Mouse (Mus musculus): ENCODE data around the gene Atg2b.

Gene Atg2b

DNA sequence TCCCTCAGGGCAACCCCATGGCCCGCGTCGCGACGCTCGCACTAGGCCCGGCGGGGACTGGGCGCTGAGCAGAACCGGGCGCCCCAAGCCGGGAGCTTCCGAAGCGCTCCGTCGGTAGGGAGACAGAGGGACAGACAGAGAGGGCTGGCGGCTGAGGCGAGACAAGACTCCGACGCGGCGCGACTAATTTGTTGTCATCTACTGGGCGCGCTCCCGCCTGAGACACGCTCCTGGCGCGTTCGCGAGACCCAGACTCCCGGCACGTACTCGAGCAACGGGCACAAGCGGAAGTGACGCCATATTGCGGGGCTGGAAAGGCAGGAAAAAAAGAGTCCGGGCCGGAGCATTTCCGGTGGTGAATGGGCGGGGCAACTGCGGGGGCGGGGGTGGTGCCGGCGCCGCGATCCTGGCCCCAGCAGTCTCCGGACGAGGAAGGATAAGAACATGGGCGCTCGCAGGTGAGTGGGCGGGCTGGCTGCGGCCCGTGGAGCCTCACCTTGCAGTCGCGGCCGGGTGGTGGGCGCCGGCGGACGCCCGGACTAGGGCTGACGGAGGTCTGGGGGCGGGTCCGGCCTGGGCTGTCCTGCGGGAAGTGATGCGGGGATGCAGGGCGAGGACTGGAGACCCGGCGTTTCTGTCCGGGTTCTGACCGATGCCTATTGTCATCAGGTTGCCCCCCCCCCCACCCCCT lies at the start of gene Atg2b:
Gene Atg2b (minus strand): TSS at position 211 of the 691 bp plus-strand sequence.
- peak; percentile 98 for DNase-seq (ENCODE audit: low read depth, low spot score)

DNA sequence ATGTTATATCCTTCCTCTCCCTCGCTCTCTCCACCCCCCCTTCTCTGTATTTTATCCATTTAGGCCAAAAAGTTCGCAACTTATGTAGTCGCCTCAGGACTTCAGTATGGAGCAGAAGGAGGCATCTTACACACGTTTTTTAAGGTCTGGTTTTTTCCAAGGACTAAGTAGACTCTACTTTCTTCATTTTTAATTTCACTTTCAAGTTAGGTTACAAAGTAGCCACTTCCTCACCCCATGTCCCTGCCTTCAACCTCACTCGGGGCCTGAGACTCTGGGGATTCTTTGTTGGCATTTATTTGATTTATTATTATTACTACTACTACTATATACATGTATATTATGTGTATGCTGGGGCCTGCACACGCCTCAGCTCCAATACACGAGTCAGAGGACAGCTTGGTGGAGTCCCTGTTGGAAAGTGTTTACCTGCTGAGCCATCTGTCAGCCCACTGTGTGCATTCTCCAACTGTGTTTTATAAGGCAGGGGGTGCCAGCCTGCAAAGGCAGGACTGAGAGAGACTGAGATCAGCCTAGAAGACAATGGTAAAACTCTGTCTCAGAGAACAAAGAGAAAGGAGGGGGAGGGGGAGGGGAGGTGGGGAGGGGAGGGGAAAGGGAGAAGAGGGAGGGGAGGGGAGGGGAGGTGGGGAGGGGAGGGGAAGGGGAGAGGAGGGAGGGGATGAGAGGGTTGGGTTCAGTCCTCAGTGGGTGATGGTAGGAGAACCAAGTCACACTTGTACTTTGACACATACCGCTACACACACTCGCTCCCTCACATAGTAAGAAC lies 48.6 kb upstream of the Atg2b start:
- DNase-seq (ENCODE audit: low read depth, low spot score): peak; percentile 62

DNA sequence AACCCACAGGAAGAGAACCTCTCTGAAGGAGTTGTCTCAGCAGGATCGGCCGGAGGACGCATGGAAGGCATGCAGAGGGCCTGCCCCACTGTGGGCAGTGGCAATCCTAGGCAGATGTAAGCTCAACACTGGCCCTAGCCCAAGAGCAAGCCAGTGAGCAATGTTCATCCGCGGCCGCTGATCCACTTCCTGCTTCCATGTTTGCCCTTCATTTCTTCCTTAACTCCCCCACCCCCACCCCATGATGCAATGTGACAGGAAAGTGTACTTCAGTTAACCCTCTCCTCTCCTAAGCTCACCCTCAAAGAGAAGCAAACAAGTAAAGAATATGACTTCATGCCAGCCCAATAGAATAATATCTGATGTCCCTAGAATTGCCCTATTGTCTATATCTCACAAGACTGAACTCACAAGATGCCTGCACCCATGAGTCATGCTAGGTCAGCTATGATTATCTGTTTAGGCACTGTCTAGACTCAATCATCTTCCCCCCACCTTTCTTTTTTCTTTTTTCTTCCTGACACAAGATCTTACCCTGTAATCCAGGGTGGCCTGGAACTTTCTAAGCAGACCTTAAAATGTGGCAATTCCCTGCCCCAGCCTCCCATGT lies 45.9 kb upstream of the Atg2b start:
- peak; percentile 51 for DNase-seq (ENCODE audit: low read depth, low spot score)

DNA sequence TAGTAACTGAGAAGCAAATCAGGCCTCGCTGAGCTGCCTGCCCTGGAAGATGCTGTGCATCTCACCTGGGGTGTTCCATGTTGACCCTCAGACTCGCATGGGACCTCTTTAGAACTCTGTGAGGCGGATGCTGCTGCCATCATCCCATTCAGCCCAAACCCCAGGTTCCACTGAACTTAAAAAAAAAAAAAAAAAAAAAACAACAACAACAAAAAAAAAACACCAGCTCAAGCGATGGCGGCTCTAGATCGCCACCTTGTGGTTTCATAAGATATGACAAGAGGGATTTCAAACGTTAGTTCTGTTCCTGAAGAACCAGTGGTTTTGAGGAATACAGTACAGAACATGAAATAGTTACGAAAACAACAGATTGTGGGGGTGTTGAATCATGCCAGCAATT lies 43.0 kb upstream of the Atg2b start:
- DNase-seq (ENCODE audit: low read depth, low spot score): peak; percentile 71

DNA sequence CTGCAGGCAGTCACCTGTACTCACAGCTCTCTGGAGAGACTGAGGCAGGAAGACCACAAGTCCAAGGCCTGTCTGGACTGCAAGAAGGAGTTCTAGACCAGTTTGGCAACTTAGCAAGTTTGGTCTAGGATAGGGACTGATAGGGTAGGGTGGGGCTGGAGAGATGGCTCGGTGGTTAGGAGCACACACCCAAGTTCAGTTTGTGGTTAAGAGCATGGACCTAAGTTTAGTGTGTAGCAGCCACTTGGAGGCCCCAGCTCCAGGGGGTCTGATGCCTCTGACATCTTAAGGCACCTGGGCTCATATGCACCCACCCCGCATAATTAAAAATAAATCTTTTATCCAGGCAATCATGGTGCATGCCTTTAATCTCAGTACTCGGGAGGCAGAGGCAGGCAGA lies 42.3 kb upstream of the Atg2b start:
- DNase-seq (ENCODE audit: low read depth, low spot score): no peak

DNA sequence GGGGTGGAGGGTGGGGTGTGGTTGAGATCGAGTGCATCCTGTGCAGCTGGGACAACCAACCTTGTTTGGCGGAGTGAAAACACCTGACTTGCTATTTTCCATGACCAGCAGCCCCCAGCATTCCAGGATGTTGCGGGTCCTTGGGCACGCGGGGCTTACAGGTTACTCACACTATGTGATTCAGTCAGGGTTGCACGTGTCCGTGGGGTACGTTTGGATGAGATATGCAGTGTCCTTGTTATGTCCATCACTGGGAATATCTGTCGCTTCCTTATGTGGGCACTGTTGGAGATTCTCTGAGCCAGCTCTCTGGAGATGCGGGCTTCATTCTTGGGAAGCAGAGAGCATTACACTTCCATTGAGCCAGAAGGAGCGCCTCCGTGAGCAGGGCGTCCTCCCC lies 40.7 kb upstream of the Atg2b start:
- DNase-seq (ENCODE audit: low read depth, low spot score): no peak

DNA sequence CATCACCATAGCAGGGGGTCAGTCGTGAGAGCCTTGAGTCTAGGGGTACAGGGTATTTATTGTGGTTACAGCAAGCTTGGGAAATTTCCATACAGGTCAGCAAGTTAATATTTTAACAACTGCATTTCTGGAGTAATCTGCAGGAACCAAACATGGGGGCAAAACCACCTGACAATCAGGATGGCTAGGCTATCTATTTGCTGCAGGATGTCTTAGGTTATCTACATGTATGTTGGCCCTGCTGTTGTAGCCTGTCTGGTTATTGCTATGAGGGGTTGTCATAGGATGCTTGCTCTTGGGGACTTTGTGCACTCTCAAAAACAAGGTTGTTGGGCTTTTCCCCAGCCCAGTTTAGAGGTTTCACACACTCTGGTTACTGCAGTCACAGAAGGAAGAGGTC lies 39.6 kb upstream of the Atg2b start:
- DNase-seq (ENCODE audit: low read depth, low spot score): no peak

DNA sequence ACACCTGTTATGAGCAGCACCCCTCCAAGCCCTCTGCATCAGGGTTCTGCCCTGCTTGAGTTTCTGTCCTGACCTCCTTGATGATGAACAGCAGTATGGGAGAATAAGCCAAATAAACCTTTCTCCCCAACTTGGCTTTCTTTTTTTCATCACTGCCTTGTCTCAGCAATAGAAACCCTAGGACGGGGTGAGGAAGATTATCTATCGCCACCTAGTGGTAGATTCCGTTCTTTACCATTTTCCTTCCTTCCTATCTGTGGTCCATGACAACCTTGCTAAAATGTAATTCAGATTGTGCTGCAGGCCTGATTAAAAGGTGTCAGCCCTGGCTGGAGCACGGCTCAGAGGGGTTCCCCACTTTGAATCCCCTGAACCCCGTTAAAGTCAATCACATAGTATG lies 37.6 kb upstream of the Atg2b start:
- DNase-seq (ENCODE audit: low read depth, low spot score): peak; percentile 70

DNA sequence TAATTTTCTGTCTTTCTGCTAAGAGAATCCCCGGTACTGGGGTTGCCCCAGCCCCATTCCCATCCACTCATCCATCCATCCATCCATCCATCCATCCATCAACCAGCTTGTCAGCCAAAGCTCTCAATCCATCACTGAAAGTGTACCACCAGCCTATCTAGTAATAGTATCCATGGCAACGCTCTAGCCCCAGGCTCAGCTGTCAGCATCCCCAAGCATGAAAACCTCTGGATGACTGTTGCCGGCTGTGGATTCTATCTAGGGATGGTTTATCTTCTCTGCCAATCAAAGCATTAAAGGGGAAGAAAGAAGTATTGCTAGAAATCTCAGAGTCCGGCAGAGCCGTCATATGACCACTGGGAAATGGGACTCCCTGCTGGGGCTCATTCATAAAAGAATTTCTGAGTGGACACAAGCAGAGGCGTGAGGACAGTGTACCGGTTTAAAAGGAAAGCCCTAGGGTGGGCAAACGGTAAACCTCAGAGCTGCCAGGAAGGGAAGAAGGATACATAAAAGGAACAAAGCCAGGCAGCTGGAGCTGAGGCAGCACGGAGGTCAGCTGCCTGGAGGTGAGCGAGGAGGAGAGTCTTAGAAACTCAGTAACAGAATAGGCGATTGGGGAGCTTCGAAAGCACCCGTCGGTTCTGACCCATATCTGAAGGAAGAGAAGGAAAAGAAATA lies 36.6 kb upstream of the Atg2b start:
- DNase-seq (ENCODE audit: low read depth, low spot score): no peak

DNA sequence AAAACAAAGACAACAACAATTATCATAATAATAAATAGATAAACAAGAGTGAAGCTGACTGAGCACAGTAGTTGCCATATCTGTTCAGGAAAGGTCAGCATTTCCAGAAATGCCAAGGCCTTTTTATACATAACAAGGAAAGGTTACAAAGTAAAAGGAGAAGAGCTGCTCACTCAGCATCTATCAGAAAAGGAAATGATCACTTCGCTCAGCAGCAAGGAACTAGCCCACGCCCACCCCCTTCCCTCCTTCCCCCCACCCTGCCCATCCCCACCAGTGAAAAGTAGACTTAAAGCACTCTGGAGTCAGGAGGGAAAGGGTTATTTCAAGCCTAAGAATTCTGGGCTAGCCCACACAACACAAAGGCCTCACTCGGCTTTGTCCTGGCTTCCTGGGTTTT lies 35.2 kb upstream of the Atg2b start:
- DNase-seq (ENCODE audit: low read depth, low spot score): peak; percentile 79

DNA sequence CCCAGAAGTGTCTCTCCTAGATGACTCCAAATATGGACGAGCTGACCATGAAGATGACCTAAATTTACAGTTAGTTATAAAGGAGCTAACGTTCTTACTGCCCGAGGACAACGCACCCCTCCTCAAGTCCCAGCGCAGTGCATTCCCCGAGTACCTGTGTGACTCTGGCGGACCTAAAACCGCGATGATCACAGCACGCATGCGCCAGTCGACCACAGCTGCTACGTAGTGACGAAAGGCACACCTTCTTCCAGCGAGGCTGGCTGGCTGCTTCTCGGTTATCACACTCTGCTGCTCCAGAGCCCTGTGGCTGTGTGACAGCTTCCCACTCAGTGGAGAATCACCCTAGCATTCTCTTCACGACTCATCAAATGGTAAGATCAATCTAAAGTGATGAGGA lies 33.6 kb upstream of the Atg2b start:
- DNase-seq (ENCODE audit: low read depth, low spot score): peak; percentile 78

DNA sequence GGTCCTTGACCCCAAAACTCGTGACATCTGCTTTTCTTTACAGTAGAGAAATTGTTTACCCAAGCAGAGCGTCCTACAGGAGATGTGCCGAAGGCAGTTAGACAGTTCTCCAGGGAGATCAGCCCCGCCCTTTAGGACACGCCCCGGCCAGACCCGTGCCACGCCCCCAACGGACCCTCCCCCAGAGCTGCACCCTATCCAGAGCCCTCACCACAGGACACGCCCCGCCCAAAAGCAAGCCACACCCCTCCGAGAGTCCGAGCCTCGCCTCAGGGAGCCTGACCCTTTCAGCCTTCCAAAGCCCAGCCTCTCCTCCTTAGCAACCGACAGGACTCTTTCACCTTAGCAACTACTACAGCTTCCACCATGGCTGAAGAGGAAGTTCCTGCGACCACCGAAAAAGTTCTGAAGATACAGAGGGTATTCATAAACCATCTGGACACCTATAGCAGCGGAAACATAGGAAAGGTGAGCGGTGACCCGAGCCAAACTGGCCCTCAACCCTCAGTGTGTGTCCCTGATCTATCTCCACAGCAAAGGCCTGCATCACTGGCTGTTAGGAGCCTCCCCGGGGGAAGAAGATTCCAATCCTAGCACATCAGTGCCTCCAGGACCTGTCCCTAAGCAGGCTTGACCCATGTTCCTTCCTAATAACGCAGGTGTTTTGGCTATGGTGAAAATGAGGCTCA lies 20.9 kb upstream of the Atg2b start, which contains the start of gene Ak7:
Gene Ak7 (plus strand): TSS at position 178 of the 689 bp plus-strand sequence.
- peak; percentile 97 for DNase-seq (ENCODE audit: low read depth, low spot score)

DNA sequence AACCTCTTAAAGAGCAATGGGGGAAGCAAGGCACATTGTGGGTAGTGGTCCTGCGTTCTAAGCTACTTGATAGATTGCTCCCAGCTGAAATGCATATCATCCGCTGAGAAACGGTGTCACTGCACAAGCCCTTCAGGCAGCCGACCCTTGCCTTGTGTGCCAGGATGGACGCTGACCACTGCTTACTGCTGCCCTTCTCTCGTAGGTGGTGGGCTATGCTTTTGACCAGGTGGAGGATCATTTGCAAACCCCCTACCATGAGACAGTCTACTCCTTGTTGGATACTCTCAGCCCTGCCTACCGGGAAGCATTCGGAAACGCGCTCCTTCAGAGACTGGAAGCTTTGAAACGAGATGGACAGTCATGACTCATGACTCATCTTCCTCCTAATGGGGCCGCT lies 15.4 kb upstream of the Atg2b start:
- DNase-seq (ENCODE audit: low read depth, low spot score): no peak

DNA sequence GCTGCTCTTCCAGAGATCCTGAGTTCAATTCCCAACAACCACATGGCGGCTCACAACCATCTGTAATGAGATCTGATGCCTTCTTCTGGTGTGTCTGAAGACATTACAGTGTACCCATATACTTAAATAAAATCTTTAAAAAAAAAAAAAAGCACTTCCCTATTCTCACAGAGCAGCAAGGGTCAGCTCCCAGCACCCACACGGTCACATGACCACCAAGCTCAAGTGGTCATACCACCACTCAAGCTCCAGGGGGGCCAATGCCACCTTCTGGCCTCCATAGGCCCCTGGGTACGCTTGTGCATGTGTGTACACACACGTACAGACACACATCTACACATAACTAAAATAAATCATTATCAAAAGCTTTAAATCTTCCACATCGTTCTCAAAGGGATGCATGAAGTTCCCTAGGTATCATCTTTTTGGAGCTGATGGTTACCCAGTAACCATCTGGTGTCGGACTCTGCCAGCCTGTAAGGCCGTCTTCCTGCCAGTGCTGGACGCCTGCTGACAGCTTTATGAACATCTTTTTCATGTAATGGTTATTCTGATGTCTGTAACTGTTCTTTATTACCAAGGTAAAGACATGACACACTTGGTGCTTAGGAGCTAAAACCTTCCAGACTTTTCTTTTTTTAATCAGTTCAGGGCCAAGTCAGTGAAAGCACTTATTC lies 12.2 kb upstream of the Atg2b start:
- DNase-seq (ENCODE audit: low read depth, low spot score): no peak

DNA sequence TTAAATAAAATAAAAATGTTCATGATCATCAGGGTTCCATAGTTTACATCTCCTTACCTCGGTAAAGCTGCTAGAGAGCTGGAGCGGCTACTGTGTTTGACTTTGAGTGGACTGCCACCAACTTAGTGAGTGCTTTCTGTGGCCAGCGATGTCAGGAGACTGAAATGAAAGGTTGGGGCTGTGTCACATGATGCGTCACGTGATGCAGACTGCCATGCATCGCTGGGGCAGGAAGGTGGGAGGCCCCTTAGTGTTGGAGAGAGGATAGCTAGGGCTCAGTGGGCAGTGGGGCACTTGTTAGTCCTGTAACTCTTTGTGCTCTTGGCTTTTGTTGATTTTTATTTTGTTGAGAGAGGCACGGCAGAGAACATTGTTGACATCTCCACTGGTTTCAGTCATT lies 10.8 kb upstream of the Atg2b start:
- DNase-seq (ENCODE audit: low read depth, low spot score): peak; percentile 41

DNA sequence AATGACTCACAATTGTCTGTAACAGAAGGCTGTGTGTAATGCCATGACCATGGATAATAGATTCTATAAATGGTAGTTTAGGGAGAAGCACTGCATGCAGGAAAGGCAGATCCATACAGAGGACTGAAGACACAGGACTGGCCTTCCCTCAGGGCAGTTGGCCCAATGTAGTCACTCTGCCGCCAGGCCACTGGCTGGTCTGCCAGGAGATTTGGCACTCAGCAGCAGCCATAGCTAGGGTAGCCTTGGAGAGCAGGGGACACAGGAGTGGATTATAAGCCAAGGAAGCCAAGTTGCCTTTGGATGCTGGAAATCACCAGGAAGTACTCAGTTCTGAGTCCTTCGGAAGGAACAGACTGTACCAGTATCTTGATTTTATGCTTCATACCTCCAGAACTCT lies 9.0 kb upstream of the Atg2b start:
- DNase-seq (ENCODE audit: low read depth, low spot score): no peak

DNA sequence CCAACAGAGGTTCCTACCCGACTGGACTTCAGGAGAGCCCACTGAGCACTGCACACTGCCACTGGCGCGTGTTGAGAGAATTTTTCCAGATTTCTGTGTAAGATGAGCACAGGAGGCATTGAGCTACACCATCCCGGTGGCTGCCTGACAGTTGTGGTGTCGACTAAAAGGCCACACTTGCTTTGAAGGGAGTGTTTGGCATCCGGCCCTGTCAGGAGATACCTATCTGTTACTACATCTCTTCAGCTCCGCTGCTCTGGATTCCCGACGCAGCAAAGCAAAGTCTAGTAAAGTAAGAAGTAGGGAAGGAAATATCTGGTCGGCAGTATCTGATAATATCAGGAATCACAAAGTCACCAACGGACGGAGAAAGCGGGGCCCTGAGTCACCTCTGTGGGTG lies 4.4 kb upstream of the Atg2b start:
- no peak for DNase-seq (ENCODE audit: low read depth, low spot score)

DNA sequence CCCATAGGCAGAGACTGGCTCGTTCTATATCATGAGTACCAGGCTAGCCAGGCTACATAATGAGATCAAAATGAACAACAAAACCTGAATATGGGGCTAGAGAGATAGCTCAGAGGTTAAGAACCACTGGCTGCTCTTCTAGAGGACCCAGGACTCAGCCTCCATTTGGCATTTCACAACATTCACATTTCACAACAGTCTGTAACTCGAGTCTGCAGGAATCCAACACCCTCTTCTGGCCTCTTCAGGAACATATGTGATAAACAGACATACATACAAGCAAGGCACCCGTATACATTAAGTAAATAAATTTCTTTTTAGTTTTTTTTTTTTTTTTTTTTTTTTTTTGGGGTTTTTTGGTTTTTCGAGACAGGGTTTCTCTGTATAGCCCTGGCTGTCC lies 3.5 kb upstream of the Atg2b start:
- DNase-seq (ENCODE audit: low read depth, low spot score): no peak

DNA sequence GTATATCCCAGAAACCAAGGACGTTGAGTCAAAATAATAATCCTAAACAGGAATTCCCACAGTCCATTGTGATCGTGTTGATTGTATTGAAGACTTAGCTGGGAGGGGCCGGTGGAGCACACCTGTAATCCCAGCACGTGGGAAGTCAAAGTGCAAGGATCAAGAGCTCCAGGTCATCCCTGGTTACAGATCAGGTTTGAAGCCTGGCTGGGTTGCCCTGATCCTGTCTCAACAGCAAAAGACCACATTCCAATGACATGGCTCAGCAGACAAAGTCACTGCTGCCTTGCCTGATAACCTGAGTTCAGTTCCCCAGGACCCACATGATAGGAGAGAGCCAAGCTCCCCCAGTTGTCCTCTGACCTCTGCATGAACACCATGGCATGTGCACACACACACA lies 2.4 kb upstream of the Atg2b start:
- no peak for DNase-seq (ENCODE audit: low read depth, low spot score)

DNA sequence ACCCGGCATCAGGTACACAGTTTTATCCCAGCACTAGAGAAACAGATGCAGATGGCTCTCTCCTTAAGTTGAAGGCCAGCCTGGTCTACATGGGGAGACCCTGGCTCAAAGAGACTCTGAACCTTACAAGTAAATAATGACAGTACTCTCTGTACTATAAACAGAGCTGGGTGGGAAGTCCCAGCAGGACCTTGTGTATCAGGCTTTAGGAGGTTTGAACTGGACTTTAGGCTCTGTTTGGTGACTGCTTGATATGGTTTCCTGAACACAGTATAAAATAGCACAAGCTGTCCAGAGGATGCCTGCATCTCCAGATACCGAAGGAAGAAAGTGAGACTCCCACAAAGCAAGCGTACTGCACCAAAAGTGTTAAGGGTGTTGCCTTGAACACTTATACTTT lies 1.8 kb upstream of the Atg2b start:
- DNase-seq (ENCODE audit: low read depth, low spot score): no peak

All from ES-CJ7 (cell line).